ENCODE assay signal across 19 mouse cellular contexts in genomic region chr12:116813012-116813411, GRCm38 (mm10).
DNase-seq lines count a peak whose midpoint lies in the region; ATAC-seq and TF ChIP-seq lines count a peak whose summit lies in the region.
"Had no signal": no experiment of that assay in that cellular context is flagged by ENCODE, and none has a peak within 500 bp of the region (broad histone marks: within the 10 kb centered on the region; RNA-seq: fewer than 3 reads in every experiment).

No protein-coding gene starts in this region.

- no peak overlapping the region for H3K27ac ChIP-seq in midbrain, postnatal 0 days (ENCODE audit: low read depth, low read length)
- H3K27ac ChIP-seq: hindbrain, embryonic 14.5 days; limb, embryonic 15.5 days had no signal

- ATAC-seq in midbrain, postnatal 0 days (ENCODE audit: low FRiP score): no peak
- ATAC-seq: intestine, postnatal 0 days had no signal

- no peak for TF ChIP-seq CTCF in midbrain, postnatal 0 days (IDR thresholded peaks at IDR 0.05)

- no peaks in the 10 kb centered on the region for H3K27me3 ChIP-seq in midbrain, postnatal 0 days (ENCODE audit: insufficient read depth, low read length)
- H3K27me3 ChIP-seq: limb, embryonic 15.5 days had no signal

- H3K36me3 ChIP-seq in midbrain, postnatal 0 days (ENCODE audit: insufficient read depth, low read length): no peaks in the 10 kb centered on the region
- H3K36me3 ChIP-seq: limb, embryonic 15.5 days had no signal

- no peak overlapping the region for H3K9ac ChIP-seq in midbrain, postnatal 0 days (replicated peaks; ENCODE audit: low read length, poor library complexity, severe bottlenecking)
- H3K9ac ChIP-seq: hindbrain, embryonic 14.5 days; limb, embryonic 15.5 days had no signal

- DNase-seq in layer of hippocampus, adult 11-12 months (ENCODE audit: low spot score): peak; percentile 47
- no peak for DNase-seq in layer of hippocampus, postnatal 10 days (ENCODE audit: low spot score in 2 of 2)
- DNase-seq in right cerebral cortex, postnatal 10 days (ENCODE audit: low spot score in 2 of 2): peak; percentile 44 to 78
- DNase-seq in right cerebral cortex, postnatal 25 days: no peak
- DNase-seq in layer of hippocampus, adult 8-10 months (ENCODE audit: low spot score in 2 of 2): peak; percentile 31 to 59
- peak; percentile 8 for DNase-seq in midbrain, postnatal 0 days (ENCODE audit: low spot score)
- DNase-seq in lung, adult 18-20 months: no peak
- no peak for DNase-seq in urinary bladder, postnatal 14 days (ENCODE audit: low spot score)
- DNase-seq: adrenal gland, postnatal 36 days; cerebellum, adult 9-11 months; gastrocnemius, postnatal 25 days; heart, postnatal 10 days; kidney, postnatal 10 days; lung, adult 2 months; lung, postnatal 36 days; thymus, postnatal 4 days had no signal

- no peaks in the 10 kb centered on the region for H3K4me1 ChIP-seq in midbrain, postnatal 0 days (ENCODE audit: insufficient read depth, low read length)
- H3K4me1 ChIP-seq: limb, embryonic 15.5 days had no signal

- H3K4me3 ChIP-seq in midbrain, postnatal 0 days (ENCODE audit: low read depth, low read length): no peak overlapping the region
- H3K4me3 ChIP-seq: limb, embryonic 15.5 days had no signal

- no peaks in the 10 kb centered on the region for H3K9me3 ChIP-seq in midbrain, postnatal 0 days (ENCODE audit: low read length)
- H3K9me3 ChIP-seq: limb, embryonic 15.5 days had no signal

- H3K4me2 ChIP-seq in midbrain, postnatal 0 days (ENCODE audit: low read depth, low read length, poor library complexity, severe bottlenecking): no peak overlapping the region
- H3K4me2 ChIP-seq: hindbrain, embryonic 14.5 days; limb, embryonic 15.5 days had no signal

- 40% methylated on average over 5 of the region's 5 CpGs for WGBS in midbrain, postnatal 0 days

Comparison
In these comparisons a context has a peak if more than half of its experiments do, and no peak if none do; other contexts are left out.
1. DNase-seq: peak in layer of hippocampus, adult 11-12 months (single experiment), right cerebral cortex, postnatal 10 days (2 of 2), layer of hippocampus, adult 8-10 months (2 of 2) and midbrain, postnatal 0 days (single experiment); none in layer of hippocampus, postnatal 10 days (0 of 2), right cerebral cortex, postnatal 25 days (single experiment), lung, adult 18-20 months (0 of 2) and urinary bladder, postnatal 14 days (single experiment).